Mouse (Mus musculus) hindbrain, embryonic 10.5 days (tissue): ENCODE measurements around the gene Tac2. TPM values are rescaled to one million over a fixed set of nuclear protein-coding genes. Genes with fewer than 3 reads are reported as not detected.

Source experiments
- polyA plus RNA-seq: library from polyadenylated mRNA; unstranded; fragments of >200 nt; fragmentation: Nextera tagmentation; extraction: Ambion mirVana; gene quantifications from 2 replicates; pipeline ENCODE4 v1.2.1, GENCODE M21; 2016

The Tac2 gene
- polyA plus RNA-seq, 1 experiment from 2014 or later = not detected

Other genes starting within 250 kb of the Tac2 start
- 0.72 and 1.5 TPM in 2 replicates for gene Stac3, start 222.8 kb upstream of the Tac2 start, polyA plus RNA-seq
- gene Ndufa4l2, start 209.5 kb upstream of the Tac2 start, polyA plus RNA-seq = 8.1 and 10.5 TPM in 2 replicates
- 103 and 118 TPM in 2 replicates for gene Shmt2, start 202.0 kb upstream of the Tac2 start, polyA plus RNA-seq
- 23.1 and 70.9 TPM in 2 replicates for gene Nxph4, start 189.9 kb upstream of the Tac2 start, polyA plus RNA-seq
- 55.7 and 71.7 TPM in 2 replicates for gene Lrp1, start 103.3 kb upstream of the Tac2 start, polyA plus RNA-seq
- gene Stat6, start 81.5 kb upstream of the Tac2 start, polyA plus RNA-seq = 8.9 and 9.5 TPM in 2 replicates
- 7.7 and 10.2 TPM in 2 replicates for gene Nemp1, start 57.6 kb upstream of the Tac2 start, polyA plus RNA-seq
- gene Nab2, start 55.9 kb upstream of the Tac2 start, polyA plus RNA-seq = 6.6 and 6.8 TPM in 2 replicates
- 0.37 and 0.51 TPM in 2 replicates for gene Myo1a, start 19.3 kb upstream of the Tac2 start, polyA plus RNA-seq
- 4.4 and 4.7 TPM in 2 replicates for gene Zbtb39, start 15.1 kb downstream of the Tac2 start, polyA plus RNA-seq
- gene Gpr182, start 27.3 kb downstream of the Tac2 start, polyA plus RNA-seq = 0.43 and 0.52 TPM in 2 replicates
- gene Rdh1, start 35.2 kb downstream of the Tac2 start, polyA plus RNA-seq = not detected in 2 replicates
- gene Rdh16f1, start 35.3 kb downstream of the Tac2 start, polyA plus RNA-seq = 0.11 TPM in 1 of 2 replicates, not detected in the other
- not detected in 2 replicates for gene Rdh9, start 51.9 kb downstream of the Tac2 start, polyA plus RNA-seq
- not detected in 2 replicates for gene Rdh16, start 76.7 kb downstream of the Tac2 start, polyA plus RNA-seq
- gene Rdh19, start 125.5 kb downstream of the Tac2 start, polyA plus RNA-seq = not detected in 2 replicates
- gene Rdh16f2, start 142.0 kb downstream of the Tac2 start, polyA plus RNA-seq = not detected in 2 replicates
- gene Rdh7, start 164.3 kb downstream of the Tac2 start, polyA plus RNA-seq = not detected in 2 replicates
- not detected in 2 replicates for gene Sdr9c7, start 174.0 kb downstream of the Tac2 start, polyA plus RNA-seq